Mouse (Mus musculus) thymus, adult 18-20 months (tissue): ENCODE results near the gene Slco4a1.
A peak's percentile ranks its signal among the peaks of the same experiment; 100 is the strongest.

ENCODE experiments used
- DNase-seq, 2 experiments: peaks; one replicate each; pipeline ENCODE4 v3.0.0; 2022; ENCODE audit warnings: mixed read lengths in 2 of 2

The Slco4a1 gene

DNA sequence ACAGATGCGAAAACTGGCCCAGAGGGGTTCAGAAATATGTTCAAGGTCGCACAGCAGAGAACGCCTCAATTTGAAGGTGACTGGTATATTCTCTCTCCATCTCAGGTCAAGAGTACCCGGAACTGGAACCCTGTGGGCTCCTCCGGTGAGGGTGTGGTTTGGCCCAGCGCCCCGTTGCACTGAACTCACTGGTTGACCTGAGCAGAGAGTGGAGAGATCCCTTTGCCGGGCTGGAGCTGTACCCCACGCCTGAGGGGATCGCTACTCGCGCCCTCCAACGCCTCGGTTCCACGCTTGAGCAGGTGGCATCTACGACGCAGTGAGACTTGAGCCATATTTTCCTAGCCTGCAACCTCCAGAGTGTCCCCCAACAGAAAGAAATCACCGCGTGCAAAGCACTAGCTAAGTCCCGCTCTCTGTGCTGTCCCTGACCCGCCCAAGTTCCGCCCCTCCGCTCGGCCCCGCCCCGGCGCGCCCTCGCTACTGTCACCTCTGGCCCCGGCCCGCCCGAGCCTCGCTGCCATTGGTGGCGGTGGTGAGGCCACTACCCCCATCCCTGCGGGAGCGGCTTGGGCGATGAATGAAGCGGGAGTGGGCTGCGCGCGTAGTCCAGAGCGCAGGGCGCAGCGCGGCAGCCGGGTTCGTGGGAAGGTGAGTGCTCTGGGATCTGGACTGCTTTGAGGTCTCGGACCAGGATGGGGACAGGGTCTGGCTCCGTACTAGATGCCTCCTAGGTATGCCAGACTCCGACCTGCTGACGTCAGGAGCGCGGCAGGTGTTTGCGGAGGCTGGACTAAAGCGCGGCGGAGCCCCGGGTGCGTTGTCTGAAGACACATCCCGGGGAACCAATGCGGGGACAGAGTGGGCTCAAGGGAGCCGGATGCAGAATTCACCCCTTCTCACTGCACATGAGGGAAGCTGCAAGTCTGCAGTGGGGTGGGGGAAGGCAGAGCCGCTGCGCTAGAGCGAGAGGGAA is at the start of gene Slco4a1:
Gene Slco4a1, plus strand, starts transcription at position 523 of the 976 bp plus-strand sequence.
- peak; percentile 86 to 88 for DNase-seq

DNA sequence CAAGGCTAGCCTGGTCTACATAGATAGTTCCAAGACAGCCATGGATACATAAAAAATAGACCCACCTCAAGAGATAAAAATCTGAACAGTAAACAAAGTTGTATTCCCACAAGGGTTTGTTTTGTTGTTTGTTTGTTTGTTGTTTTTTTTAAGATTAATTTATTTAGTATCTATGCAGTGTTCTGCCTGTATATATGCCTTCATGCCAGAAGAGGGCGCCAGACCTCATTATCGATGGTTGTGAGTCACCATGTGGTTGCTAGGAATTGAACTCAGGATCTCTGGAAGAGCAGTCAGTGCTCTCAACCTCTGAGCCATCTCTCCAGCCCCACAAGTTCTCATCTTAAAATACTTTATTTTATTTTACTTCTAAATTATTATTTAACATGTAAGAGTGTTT is 47.6 kb upstream of the Slco4a1 start:
- no peak for DNase-seq

- DNase-seq, result no peak
These were observed 45.6 kb upstream of the Slco4a1 start for GRCm38 (mm10) chr2:180410432-180410831.

DNA sequence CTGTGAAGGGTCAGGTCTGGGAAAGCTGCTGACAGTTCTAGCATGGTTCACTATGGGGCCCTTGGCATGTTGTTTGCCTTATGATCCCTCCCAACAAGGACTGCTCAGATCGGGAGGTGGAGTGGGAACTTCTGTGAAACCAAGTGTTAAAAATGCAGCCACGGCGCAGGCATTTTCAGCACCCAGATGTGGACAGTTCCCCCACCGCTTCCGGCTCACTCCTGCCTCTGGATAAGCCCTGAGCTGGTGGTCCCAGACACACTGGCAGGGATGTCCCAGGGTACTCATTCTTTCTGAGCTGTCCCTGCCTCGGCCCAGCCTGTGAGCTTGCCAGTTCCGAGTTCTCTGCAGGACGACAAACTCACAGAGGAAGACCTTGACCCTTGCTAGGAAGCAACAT is 45.0 kb upstream of the Slco4a1 start:
- DNase-seq, result no peak

DNA sequence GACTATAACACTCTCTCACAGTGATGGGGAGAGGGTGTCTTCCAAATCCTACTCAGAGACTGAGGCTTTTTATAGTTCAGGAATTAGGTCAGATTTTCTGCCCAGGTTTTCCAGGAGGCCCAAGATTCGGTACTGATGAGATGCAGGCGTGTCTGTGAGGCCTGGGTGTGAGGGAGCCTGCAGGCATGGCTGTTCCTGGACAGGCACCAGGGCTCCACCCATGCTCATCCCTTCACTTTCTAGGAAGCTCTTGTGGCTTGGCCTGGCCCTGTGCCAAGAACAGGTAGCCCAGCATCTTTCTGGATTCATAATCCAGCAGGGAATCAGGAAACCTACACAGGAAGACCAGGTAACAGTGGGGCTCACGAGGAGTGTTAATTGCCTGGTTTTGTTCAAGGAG is 40.4 kb upstream of the Slco4a1 start:
- no peak for DNase-seq

- DNase-seq, result no peak
These were observed 38.3 kb upstream of the Slco4a1 start for GRCm38 (mm10) chr2:180417731-180418130.

DNA sequence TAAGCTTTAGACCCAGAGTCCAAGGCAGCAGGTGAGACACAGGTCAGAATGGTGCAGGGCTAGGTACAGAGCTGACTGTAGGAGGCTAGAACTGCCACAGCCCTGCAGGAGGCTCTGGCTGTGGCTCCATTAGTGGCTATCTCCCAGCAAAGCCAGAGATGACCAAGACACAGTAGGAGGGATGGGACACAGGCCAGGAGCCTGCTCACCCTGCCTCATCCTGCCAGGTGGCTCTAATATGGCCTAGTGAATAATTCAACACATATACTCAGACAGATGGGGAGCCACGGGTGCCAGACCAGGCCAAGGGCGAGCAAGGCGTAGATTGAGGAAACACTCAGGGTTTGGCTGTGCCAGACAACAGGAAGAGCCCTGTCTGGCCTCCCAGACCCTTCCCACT is 35.4 kb upstream of the Slco4a1 start:
- no peak for DNase-seq

- no peak for DNase-seq
These were observed 30.9 kb upstream of the Slco4a1 start for GRCm38 (mm10) chr2:180425115-180425514.

DNA sequence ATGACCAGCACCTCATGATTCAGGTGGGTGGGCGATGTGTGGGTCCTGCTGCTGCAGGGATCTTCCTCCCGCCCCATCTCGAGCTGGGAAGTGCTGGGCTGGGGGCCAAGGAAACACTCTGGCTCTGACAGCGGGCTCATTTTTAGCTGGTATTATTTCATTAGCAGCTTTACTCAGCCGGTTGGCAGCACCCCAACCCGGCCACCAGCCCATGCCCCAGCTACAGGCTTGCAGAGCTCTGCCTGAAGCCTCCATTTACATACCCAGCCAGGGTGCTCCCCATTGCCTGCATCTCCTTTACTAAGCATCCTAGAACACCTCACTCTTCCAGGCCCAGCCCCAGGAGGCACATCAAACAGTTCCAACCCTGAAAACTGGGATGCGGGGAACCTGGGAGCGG is 29.0 kb upstream of the Slco4a1 start:
- DNase-seq, result no peak

- DNase-seq, result no peak
These were observed 27.7 kb upstream of the Slco4a1 start for GRCm38 (mm10) chr2:180428331-180428730.

DNA sequence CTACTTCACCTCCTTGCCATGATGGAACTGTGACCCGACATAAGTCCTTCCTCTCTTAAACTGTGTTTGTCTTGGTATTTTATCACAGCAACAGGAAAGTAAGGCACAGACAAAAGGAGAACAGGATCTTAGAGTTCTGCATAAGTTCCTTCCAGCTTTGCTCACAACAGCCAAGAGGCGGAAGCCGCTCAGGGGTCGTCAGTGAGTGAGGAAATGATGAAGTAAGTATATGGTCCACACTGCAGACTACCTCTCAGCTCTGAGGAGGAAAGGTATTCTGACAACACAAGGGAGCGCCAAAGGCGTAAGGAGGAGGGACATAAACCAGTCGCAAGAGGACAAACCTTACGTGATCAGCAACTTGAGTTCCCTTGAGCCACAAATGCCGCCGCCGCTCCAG is 25.4 kb upstream of the Slco4a1 start:
- no peak for DNase-seq

- peak; percentile 52 to 63 for DNase-seq
These were observed 23.9 kb upstream of the Slco4a1 start for GRCm38 (mm10) chr2:180432042-180432668.

DNA sequence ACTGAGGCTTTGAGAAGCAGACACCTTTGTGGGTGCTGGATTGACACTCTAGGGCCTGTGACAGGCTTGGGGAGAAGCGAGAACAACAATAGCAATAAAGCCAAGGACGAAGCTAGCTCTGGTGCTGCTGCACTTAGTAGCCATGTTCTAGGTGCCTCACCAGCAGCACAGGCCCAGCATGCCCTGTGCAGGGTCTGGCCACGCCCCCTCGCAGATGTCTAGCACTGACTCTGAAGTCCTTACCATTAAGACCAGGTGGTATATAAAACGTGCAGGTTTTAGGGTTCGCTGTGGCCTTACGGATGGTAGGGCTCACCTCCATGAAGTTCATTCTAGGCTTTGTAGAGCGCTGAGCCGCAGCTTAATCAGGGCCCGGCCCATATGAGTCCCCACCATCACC is 23.3 kb upstream of the Slco4a1 start:
- no peak for DNase-seq

- DNase-seq, result no peak
These were observed 22.7 kb upstream of the Slco4a1 start for GRCm38 (mm10) chr2:180433350-180433749.

DNA sequence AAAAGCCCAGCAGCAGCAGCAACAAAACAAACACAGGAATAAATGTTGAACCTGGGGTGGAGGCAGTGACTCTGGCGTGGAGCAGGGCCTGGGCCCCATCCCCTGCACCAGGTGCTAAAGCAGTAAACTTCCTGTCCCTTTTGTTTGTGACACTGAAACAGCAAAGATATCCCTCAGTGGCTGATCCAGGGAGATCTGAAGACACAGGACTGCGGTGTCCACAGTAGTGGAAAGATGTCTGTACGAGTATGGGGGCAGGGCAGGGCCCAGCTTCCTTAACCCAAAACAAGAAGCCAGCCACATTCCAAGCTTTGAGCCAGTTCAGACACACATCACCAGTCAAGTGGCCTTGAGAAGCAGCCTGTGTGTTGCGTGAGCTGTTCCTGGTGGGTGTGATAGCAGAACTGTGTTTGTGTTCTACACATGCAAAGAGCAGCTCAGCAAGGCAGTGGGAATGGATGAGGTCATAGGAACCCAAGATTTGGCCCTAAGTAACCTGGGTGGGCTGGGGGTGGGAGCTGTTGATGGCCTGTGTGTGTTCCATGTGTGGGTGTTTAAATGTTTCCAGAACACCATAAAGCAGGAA is 20.6 kb upstream of the Slco4a1 start:
- DNase-seq, result no peak

DNA sequence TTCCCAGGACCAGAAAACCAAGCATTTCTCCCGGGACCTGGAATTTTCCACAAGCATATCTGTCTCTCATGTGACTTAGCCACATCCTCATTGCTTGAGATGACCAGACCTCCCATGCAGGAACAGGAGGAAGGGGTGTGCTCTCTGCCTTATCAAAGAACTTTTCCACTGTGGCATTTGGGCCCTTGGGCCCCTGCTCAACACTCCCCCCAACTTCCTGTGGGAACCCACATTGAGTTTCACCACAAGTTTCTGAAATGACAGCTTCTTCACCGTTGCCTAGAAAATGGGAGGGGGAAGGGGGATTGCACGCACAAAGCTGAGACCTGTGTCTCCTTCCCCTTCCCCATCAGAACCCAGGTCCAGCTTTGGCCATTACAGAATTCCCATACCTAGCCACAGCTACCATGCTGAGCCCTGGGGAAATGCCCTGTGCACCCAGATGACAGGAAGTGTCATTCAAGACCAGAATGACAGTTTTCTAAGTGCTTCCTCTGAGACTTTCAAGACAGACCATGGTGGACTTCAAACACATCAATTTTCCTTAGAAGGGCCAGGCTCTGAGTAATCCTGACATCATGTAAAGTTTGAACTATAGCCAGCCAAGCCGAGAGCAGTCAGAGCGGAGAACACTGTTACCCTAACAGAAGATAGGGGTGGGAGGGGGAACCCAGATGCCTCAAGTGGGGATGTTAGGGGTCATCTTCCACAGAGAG is 18.7 kb upstream of the Slco4a1 start:
- DNase-seq, result peak in 1 of 2 experiments; percentile 37

GRCm38 (mm10) chr2:180439791-180440190 is 16.3 kb upstream of the Slco4a1 start:
- no peak for DNase-seq

GRCm38 (mm10) chr2:180440596-180441332 is 15.3 kb upstream of the Slco4a1 start:
- no peak for DNase-seq

- DNase-seq, result no peak
These were observed 14.0 kb upstream of the Slco4a1 start for GRCm38 (mm10) chr2:180442061-180442460.

DNA sequence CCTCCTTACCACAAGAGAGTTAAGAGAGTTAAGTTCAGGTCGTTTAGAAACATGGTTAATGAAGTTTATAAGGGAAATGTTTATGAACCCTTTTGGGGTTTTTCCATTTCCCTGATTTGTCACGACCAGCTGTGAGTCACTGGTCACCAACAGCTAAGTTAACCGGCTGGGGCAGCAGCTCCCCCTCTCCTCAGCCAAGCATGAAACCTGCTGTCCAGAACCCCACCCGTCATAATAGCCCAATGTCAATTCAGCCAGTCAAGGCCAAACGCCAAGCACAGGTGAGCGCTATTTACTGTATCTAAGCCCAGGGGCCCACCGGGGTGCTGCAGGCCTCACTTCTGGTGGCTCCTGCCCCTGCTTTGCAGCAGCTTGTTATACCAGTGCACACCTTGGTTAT is 12.2 kb upstream of the Slco4a1 start:
- DNase-seq, result no peak

- no peak for DNase-seq
These were observed 10.9 kb upstream of the Slco4a1 start for GRCm38 (mm10) chr2:180444957-180445785.
